Mouse (Mus musculus): ENCODE results near the gene Cckbr. TPM values are rescaled to one million over a fixed set of nuclear protein-coding genes. Genes with fewer than 3 reads are reported as not detected.
"Not testable (repeated sequence)": the region's sequence is repeated elsewhere in the genome, so short reads cannot be mapped to it uniquely, and the experiment has no call there.

Gene Cckbr
- polyA plus RNA-seq, 1 experiment from 2014 or later, result 0.22 TPM

DNA sequence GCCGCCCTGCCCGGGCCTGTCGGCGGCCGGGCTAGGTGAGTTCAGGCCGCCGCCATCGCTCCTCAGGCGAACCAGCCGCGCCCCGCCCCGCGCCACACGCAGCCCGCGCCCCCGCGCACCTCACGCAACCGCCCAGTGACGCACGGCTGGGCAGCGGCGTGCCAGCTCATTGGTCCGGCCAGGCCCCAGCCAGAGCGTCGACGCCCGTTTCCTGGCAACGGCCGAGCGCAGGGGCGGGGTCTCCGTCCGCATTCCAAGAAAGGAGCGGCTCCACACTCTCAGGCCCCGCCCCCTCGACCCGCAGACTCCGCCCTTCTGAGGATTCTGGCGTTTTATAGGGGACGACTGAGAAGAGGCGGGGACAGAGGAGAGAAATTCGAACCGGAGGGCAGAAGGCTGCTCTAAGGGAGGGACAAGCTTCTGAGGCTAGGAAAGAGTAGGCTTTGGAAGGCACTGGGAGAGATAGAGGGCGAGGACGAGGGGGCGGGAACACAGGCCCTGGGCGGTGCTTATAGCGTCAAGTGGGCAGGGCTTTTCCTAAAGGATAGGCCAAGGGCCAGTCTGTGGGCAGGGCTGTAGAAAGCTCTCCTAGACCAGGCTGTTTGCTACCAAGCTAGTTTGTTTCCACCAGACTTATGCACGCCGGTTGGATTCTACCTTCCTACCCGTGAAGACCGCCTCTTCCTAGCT is 25.5 kb upstream of the Cckbr start, which contains the start of gene Fam160a2:
Gene Fam160a2 (minus strand): TSS at position 120 of the 690 bp plus-strand sequence.
- Histone ChIP-seq H3K36me3 (ENCODE audit: control insufficient read depth, insufficient read depth, low read length) (peaks cover 5% of the 10 kb centered on the region; the same call in 1 of the 2 replicates), H3K27ac (replicated peaks; ENCODE audit: low read depth, low read length) (peak within 1 kb of the TSS; percentile 79), H3K4me1 (ENCODE audit: control insufficient read depth, insufficient read depth, low read length) (peaks cover 4% of the 10 kb centered on the region; the same call in 1 of the 2 replicates), H3K9me3 (ENCODE audit: control insufficient read depth, low read length) (no peaks in the 10 kb centered on the region), H3K4me3 (ENCODE audit: low read depth, low read length) (peak within 1 kb of the TSS; percentile 88), H3K9ac (ENCODE audit: low read depth, low read length) (peak within 1 kb of the TSS; percentile 88), H3K27me3 (replicated peaks; ENCODE audit: control insufficient read depth, insufficient read depth, low read length) (no peaks in the 10 kb centered on the region), H3K4me2 (ENCODE audit: low read depth, low read length) (peak within 1 kb of the TSS; percentile 78)
- ATAC-seq (ENCODE audit: low read depth), result peak; percentile 98
- under 1% methylated on average over 47 of the region's 55 CpGs for WGBS
- DNase-seq (ENCODE audit: low spot score), result peak; percentile 99

DNA sequence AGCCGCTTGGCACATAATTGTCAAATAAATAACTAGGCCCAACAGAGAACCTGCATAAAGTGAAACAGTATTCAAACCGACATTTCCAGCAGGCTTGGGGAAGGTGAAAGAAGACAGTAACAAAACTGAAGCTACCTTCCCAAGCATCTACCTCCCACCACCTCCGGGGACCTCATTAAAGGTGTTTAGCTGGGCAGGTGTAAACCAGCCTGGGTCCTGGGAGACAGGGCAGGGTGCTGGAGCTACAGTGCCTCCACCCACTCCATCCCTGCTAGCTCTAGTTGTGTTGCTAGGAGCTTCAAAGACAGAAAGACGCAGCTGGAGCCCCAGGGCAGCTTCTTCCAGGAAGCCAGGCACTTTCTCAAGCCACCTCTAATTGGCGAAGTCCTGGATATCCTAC is 21.3 kb upstream of the Cckbr start, which contains the start of gene Cnga4:
Gene Cnga4 (plus strand): TSS at position 301 of the 400 bp plus-strand sequence.
- no peaks in the 10 kb centered on the region for H3K4me1 ChIP-seq (ENCODE audit: control insufficient read depth, insufficient read depth, low read length)
- H3K27ac ChIP-seq (replicated peaks; ENCODE audit: low read depth, low read length), result no peak within 1 kb of the TSS
- H3K36me3 ChIP-seq (ENCODE audit: control insufficient read depth, insufficient read depth, low read length), result no peaks in the 10 kb centered on the region
- no peak within 1 kb of the TSS for H3K4me3 ChIP-seq (ENCODE audit: low read depth, low read length)
- 62% methylated on average over 5 of the region's 5 CpGs for WGBS
- H3K4me2 ChIP-seq (ENCODE audit: low read depth, low read length), result no peak within 1 kb of the TSS
- H3K27me3 ChIP-seq (replicated peaks; ENCODE audit: control insufficient read depth, insufficient read depth, low read length), result no peaks in the 10 kb centered on the region
- H3K9ac ChIP-seq (ENCODE audit: low read depth, low read length), result no peak within 1 kb of the TSS
- DNase-seq (ENCODE audit: low spot score) (peak; percentile 24), ATAC-seq (ENCODE audit: low read depth) (no peak)
- H3K9me3 ChIP-seq (ENCODE audit: control insufficient read depth, low read length), result no peaks in the 10 kb centered on the region

- Histone ChIP-seq H3K9ac (ENCODE audit: low read depth, low read length) (no peak overlapping the region), H3K9me3 (ENCODE audit: control insufficient read depth, low read length) (no peaks in the 10 kb centered on the region), H3K27ac (replicated peaks; ENCODE audit: low read depth, low read length) (no peak overlapping the region), H3K27me3 (replicated peaks; ENCODE audit: control insufficient read depth, insufficient read depth, low read length) (no peaks in the 10 kb centered on the region), H3K36me3 (ENCODE audit: control insufficient read depth, insufficient read depth, low read length) (no peaks in the 10 kb centered on the region), H3K4me3 (ENCODE audit: low read depth, low read length) (no peak overlapping the region), H3K4me2 (ENCODE audit: low read depth, low read length) (no peak overlapping the region), H3K4me1 (ENCODE audit: control insufficient read depth, insufficient read depth, low read length) (no peaks in the 10 kb centered on the region)
- WGBS, result 79% methylated on average over 1 of the region's 1 CpGs
- ATAC-seq (ENCODE audit: low read depth), result no peak
- no peak for DNase-seq (ENCODE audit: low spot score)
These were observed 19.2 kb upstream of the Cckbr start for GRCm38 (mm10) chr7:105406322-105406721.

DNA sequence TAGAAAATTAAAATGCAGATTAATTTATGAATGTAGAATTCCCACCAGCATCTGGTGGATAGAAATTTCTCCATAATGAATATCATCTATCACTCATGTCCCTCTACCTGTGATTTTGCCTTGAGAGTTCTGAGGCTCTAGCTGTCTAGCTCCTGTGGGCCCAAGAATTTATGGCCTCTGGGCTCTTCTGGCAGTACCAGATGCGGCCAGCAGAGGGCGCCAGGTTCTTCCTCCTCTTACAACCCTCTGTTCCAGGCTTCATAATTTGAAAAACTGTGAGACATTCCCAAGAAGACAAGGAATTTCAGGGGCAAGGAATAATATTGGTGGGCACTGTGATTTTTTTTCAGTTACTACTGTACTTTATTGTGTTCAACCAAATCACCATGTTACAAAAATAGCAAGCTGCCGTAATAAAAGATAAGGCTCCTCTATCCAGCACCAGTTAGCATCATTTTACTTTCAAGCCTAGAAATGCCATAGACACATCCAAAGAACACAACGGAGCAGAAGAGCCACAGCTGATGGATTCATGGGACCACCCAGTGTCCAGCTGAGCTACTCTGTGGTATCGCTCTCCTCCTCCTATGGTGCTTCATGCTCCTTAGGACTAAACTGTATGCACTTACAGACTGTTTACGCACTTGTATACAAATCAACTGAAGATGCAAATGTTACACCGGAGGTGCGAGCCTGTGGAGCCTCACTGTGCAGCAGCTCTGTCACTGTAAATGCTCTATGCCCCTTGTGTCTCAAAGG is 13.5 kb upstream of the Cckbr start:
- WGBS, result 64% methylated on average over 8 of the region's 8 CpGs
- ATAC-seq (ENCODE audit: low read depth), result peak; percentile 44; the same call in 1 of the 2 replicates

DNA sequence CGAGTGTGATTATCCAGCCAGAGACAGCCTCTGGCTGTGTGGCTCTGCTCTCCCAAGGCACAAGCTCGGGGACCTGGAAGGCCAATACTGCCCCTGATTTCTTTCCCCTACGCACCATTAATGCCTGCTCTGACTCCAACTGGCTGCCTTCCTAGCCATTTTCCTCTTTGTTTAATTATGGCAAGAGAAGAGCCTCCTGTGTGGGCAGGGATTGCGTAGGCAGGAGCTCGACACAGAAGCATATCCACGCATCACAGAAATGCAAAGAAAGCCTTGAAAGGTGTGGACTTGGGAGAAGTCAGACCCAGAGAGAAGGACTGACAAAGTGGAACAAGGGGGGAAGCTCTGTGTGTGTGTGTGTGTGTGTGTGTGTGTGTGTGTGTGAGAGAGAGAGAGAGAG is 11.1 kb upstream of the Cckbr start:
- Histone ChIP-seq H3K9me3 (ENCODE audit: control insufficient read depth, low read length) (no peaks in the 10 kb centered on the region), H3K9ac (ENCODE audit: low read depth, low read length) (no peak overlapping the region), H3K27ac (replicated peaks; ENCODE audit: low read depth, low read length) (no peak overlapping the region), H3K27me3 (replicated peaks; ENCODE audit: control insufficient read depth, insufficient read depth, low read length) (no peaks in the 10 kb centered on the region), H3K4me3 (ENCODE audit: low read depth, low read length) (no peak overlapping the region), H3K4me1 (ENCODE audit: control insufficient read depth, insufficient read depth, low read length) (no peaks in the 10 kb centered on the region), H3K4me2 (ENCODE audit: low read depth, low read length) (no peak overlapping the region), H3K36me3 (ENCODE audit: control insufficient read depth, insufficient read depth, low read length) (no peaks in the 10 kb centered on the region)
- ATAC-seq (ENCODE audit: low read depth) (no peak), DNase-seq (ENCODE audit: low spot score) (no peak)
- 56% methylated on average over 6 of the region's 6 CpGs for WGBS

More for the DNA sequence above, 13.5 kb upstream of the Cckbr start:
- H3K9ac ChIP-seq (ENCODE audit: low read depth, low read length); H3K36me3 ChIP-seq (ENCODE audit: control insufficient read depth, insufficient read depth, low read length); H3K27ac ChIP-seq (replicated peaks; ENCODE audit: low read depth, low read length); H3K4me3 ChIP-seq (ENCODE audit: low read depth, low read length); H3K9me3 ChIP-seq (ENCODE audit: control insufficient read depth, low read length); H3K27me3 ChIP-seq (replicated peaks; ENCODE audit: control insufficient read depth, insufficient read depth, low read length); H3K4me1 ChIP-seq (ENCODE audit: control insufficient read depth, insufficient read depth, low read length); H3K4me2 ChIP-seq (ENCODE audit: low read depth, low read length): not testable (repeated sequence)
- DNase-seq (ENCODE audit: low spot score), result peak; percentile 46

- Histone ChIP-seq H3K9me3 (ENCODE audit: control insufficient read depth, low read length) (no peaks in the 10 kb centered on the region), H3K4me1 (ENCODE audit: control insufficient read depth, insufficient read depth, low read length) (no peaks in the 10 kb centered on the region), H3K27ac (replicated peaks; ENCODE audit: low read depth, low read length) (no peak overlapping the region), H3K4me2 (ENCODE audit: low read depth, low read length) (no peak overlapping the region), H3K36me3 (ENCODE audit: control insufficient read depth, insufficient read depth, low read length) (no peaks in the 10 kb centered on the region), H3K9ac (ENCODE audit: low read depth, low read length) (no peak overlapping the region), H3K4me3 (ENCODE audit: low read depth, low read length) (no peak overlapping the region), H3K27me3 (replicated peaks; ENCODE audit: control insufficient read depth, insufficient read depth, low read length) (no peaks in the 10 kb centered on the region)
- DNase-seq (ENCODE audit: low spot score), result no peak
- WGBS, result 91% methylated on average over 7 of the region's 7 CpGs
- ATAC-seq (ENCODE audit: low read depth), result no peak
These were observed 9.0 kb upstream of the Cckbr start for GRCm38 (mm10) chr7:105416529-105416928.

DNA sequence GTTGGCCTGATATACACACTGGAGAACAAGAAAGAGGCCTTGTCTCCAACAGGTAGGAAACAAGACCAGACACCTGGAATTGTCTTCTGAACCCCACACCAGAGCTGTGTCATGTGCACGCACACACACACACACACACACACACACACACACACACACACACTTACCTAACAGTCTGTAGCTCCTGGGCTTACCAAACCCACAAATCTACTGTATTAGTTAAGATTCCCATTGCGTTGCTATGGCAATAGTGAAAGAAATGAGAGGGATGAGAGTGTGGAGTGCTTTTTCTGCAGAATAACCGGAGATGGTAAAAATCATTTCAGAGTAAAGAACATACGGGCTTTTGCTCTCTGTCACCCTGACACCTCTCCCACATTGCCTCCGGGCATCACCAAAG is 7.4 kb upstream of the Cckbr start:
- Histone ChIP-seq H3K27me3 (replicated peaks; ENCODE audit: control insufficient read depth, insufficient read depth, low read length) (no peaks in the 10 kb centered on the region), H3K4me3 (ENCODE audit: low read depth, low read length) (no peak overlapping the region), H3K4me1 (ENCODE audit: control insufficient read depth, insufficient read depth, low read length) (no peaks in the 10 kb centered on the region), H3K4me2 (ENCODE audit: low read depth, low read length) (no peak overlapping the region), H3K36me3 (ENCODE audit: control insufficient read depth, insufficient read depth, low read length) (no peaks in the 10 kb centered on the region), H3K9me3 (ENCODE audit: control insufficient read depth, low read length) (no peaks in the 10 kb centered on the region), H3K27ac (replicated peaks; ENCODE audit: low read depth, low read length) (no peak overlapping the region), H3K9ac (ENCODE audit: low read depth, low read length) (no peak overlapping the region)
- 79% methylated on average over 5 of the region's 5 CpGs for WGBS
- DNase-seq (ENCODE audit: low spot score) (no peak), ATAC-seq (ENCODE audit: low read depth) (no peak)

DNA sequence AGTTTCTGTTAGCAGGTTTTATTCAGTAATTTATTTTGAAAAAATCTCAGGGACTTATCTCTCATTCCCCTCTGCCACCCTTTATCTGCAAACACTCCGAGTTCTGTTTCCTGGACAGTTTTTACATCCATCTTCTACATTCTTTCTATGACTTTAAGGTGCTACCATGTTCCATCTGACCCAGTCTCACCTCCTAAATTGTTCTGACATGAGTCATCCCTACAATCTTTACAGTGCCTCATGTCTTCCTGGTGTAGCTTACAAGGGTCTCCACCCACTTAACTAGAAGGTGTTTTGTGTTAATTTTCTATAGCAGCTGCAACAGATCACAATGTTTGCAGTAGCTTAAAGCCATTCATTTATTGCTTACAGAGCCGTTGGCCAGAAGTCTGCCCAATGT is 4.6 kb upstream of the Cckbr start:
- Histone ChIP-seq H3K4me1 (ENCODE audit: control insufficient read depth, insufficient read depth, low read length) (0 out of 2 replicates have a peak, but pooled peaks cover 1% of the 10 kb centered on the region), H3K27ac (replicated peaks; ENCODE audit: low read depth, low read length) (no peak overlapping the region), H3K9me3 (ENCODE audit: control insufficient read depth, low read length) (no peaks in the 10 kb centered on the region), H3K4me3 (ENCODE audit: low read depth, low read length) (no peak overlapping the region), H3K27me3 (replicated peaks; ENCODE audit: control insufficient read depth, insufficient read depth, low read length) (peaks cover 20% of the 10 kb centered on the region), H3K9ac (ENCODE audit: low read depth, low read length) (no peak overlapping the region), H3K36me3 (ENCODE audit: control insufficient read depth, insufficient read depth, low read length) (no peaks in the 10 kb centered on the region), H3K4me2 (ENCODE audit: low read depth, low read length) (no peak overlapping the region)
- ATAC-seq (ENCODE audit: low read depth), result no peak
- 46% methylated on average over 2 of the region's 2 CpGs for WGBS
- no peak for DNase-seq (ENCODE audit: low spot score)

Measured in embryonic facial prominence, embryonic 14.5 days (tissue).